Comparison of ENCODE assay signal across 21 mouse cellular contexts in the genomic region with DNA sequence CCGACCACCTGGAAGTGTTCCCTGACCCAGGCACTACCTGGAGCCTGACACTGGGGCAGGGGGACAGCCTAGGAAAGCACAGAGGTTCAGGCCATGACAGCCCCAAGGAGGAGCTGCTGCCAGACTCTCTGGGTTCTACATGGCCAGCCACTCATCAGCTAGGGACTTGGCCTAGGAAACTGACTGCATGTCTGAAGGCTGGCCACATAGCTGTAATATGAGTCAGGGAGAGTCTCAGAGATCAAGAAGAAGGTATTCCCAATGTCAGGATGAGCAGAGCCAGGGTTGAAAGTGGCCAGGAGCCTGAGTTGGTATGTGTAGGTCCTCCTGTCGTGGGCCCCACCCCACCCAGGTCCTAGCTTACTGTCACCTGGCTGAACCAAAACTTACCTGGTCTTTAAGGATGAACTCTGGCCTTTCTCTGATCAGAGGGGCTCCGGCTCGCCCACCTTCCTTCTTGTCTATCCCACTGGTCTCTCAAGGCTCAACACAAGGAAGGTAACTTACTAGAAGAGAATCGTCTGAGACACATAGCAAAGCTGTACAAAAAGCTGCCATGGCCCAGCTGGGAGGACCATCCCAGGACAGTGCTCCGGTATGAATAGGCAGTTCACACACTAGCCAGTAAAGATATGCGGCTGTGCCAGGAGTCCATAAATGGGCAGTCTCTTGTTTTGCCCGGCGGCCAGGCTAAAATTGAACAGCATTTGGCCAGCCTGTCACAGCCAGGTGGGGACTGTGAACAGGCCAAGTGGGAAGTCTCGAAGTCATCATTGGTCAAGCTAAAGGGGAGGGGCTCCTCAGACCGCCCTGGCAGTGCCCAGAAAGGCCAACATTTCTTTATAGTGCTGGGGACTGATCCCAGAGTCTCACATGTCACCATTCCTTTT. TPM values are rescaled to one million over a fixed set of nuclear protein-coding genes. Genes with fewer than 3 reads are reported as not detected.
DNase-seq lines count a peak whose midpoint lies in the region; ATAC-seq and TF ChIP-seq lines count a peak whose summit lies in the region.
"Had no signal": no experiment of that assay in that cellular context is flagged by ENCODE, and none has a peak within 500 bp of the region (broad histone marks: within the 10 kb centered on the region; RNA-seq: fewer than 3 reads in every experiment).

No protein-coding gene starts in this region.

- H3K9ac ChIP-seq in liver, adult 2 months (ENCODE audit: low read depth, low read length): no peak overlapping the region
- no peak overlapping the region for H3K9ac ChIP-seq in liver, embryonic 12.5 days
- H3K9ac ChIP-seq: embryonic facial prominence, embryonic 15.5 days; midbrain, embryonic 13.5 days had no signal

- TF ChIP-seq CTCF in liver, adult 2 months (IDR thresholded peaks at IDR 0.05; ENCODE audit: low read depth, low read length): no peak

- no peaks in the 10 kb centered on the region for H3K9me3 ChIP-seq in liver, embryonic 12.5 days (replicated peaks)
- H3K9me3 ChIP-seq: embryonic facial prominence, embryonic 15.5 days; forebrain, embryonic 10.5 days; midbrain, embryonic 13.5 days had no signal

- no peak overlapping the region for H3K4me2 ChIP-seq in liver, embryonic 12.5 days
- H3K4me2 ChIP-seq: embryonic facial prominence, embryonic 15.5 days; liver, embryonic 11.5 days; midbrain, embryonic 13.5 days had no signal

- H3K36me3 ChIP-seq in liver, adult 2 months (ENCODE audit: control insufficient read depth, insufficient read depth, low read length): no peaks in the 10 kb centered on the region
- no peaks in the 10 kb centered on the region for H3K36me3 ChIP-seq in liver, embryonic 12.5 days
- H3K36me3 ChIP-seq: embryonic facial prominence, embryonic 15.5 days; forebrain, embryonic 10.5 days; midbrain, embryonic 13.5 days had no signal

- H3K4me3 ChIP-seq in liver, adult 2 months (ENCODE audit: insufficient read depth, low read depth, low read length): no peak overlapping the region
- H3K4me3 ChIP-seq in liver, embryonic 12.5 days: no peak overlapping the region
- H3K4me3 ChIP-seq: embryonic facial prominence, embryonic 15.5 days; forebrain, embryonic 10.5 days; midbrain, embryonic 13.5 days had no signal

- 75% methylated on average over 11 of the region's 11 CpGs for WGBS in liver, adult 2 months
- WGBS in liver, embryonic 12.5 days (ENCODE audit: insufficient replicate concordance): 77% methylated on average over 11 of the region's 11 CpGs

- TF ChIP-seq POLR2A in liver, adult 2 months (IDR thresholded peaks at IDR 0.05; ENCODE audit: extremely low read depth, insufficient read depth, low read length): no peak

- H3K79me2 ChIP-seq in liver, adult 2 months (ENCODE audit: control insufficient read depth, insufficient read depth, low read length): no peaks in the 10 kb centered on the region

- DNase-seq in gastrocnemius, postnatal 25 days: peak; percentile 74
- DNase-seq in gastrocnemius, postnatal 4 days (ENCODE audit: low spot score in 2 of 2): no peak
- DNase-seq in liver, adult 2 months (ENCODE audit: extremely low read depth, low read depth, low spot score): peak; percentile 74
- peak; percentile 74 to 79 for DNase-seq in heart, adult 9 months (ENCODE audit: low spot score in 2 of 2)
- DNase-seq in heart, postnatal 4 days: peak; percentile 41
- no peak for DNase-seq in thymus, postnatal 4 days
- DNase-seq: adrenal gland, adult 8-10 months; cerebellum, adult 18-20 months; kidney, adult 9 months; kidney, postnatal 14 days; lung, adult 18-20 months; lung, postnatal 10 days had no signal

- no peaks in the 10 kb centered on the region for H3K4me1 ChIP-seq in liver, adult 2 months (ENCODE audit: control insufficient read depth, insufficient read depth, low read length)
- peaks cover 31% of the 10 kb centered on the region for H3K4me1 ChIP-seq in liver, embryonic 12.5 days

- H3K27ac ChIP-seq in liver, adult 2 months (replicated peaks; ENCODE audit: insufficient read depth, low read depth, low read length): no peak overlapping the region
- no peak overlapping the region for H3K27ac ChIP-seq in liver, embryonic 12.5 days
- H3K27ac ChIP-seq: embryonic facial prominence, embryonic 15.5 days; forebrain, embryonic 10.5 days; midbrain, embryonic 13.5 days had no signal

- no peak for ATAC-seq in liver, embryonic 12.5 days
- ATAC-seq: activated CD4-positive, CD25-positive, alpha-beta regulatory T cell, adult 4 months; forebrain, embryonic 16.5 days; hindbrain, embryonic 16.5 days; intestine, embryonic 16.5 days; midbrain, embryonic 13.5 days had no signal

- no peaks in the 10 kb centered on the region for H3K27me3 ChIP-seq in liver, adult 2 months (ENCODE audit: control insufficient read depth, insufficient read depth, low read length)
- 0 out of 2 replicates have a peak, but pooled peaks cover 13% of the 10 kb centered on the region for H3K27me3 ChIP-seq in liver, embryonic 12.5 days (replicated peaks)
- H3K27me3 ChIP-seq: embryonic facial prominence, embryonic 15.5 days; midbrain, embryonic 13.5 days had no signal

RNA-seq across cellular contexts. Expression of a gene that starts 7.9 kb away (rescaled TPM):
- total RNA-seq in gastrocnemius, postnatal 25 days (2021): 100 to 1,000 TPM; 130 to 154 TPM
- 10 to 100 TPM; 12.9 to 17.5 TPM for total RNA-seq in gastrocnemius, postnatal 4 days (2021)
- total RNA-seq in liver, adult 2 months (2014; rRNA removed): 0.94 and 1.4 TPM in 2 replicates
- polyA plus RNA-seq in liver, adult 2 months (2012; rRNA removed): 10.5 and 12.8 TPM in 2 replicates
- polyA plus RNA-seq in liver, embryonic 12.5 days (2016; fragmentation: Nextera tagmentation; extraction: Ambion mirVana): 62.2 TPM in 2 replicates
- total RNA-seq in heart, postnatal 4 days (2021): 10 to 100 TPM; 22.4 to 28.0 TPM

RNA-seq across cellular contexts. Expression of a gene that starts 52.4 kb away (rescaled TPM):
- 1 to 10 TPM; 7.6 to 8.3 TPM for total RNA-seq in gastrocnemius, postnatal 25 days (2021)
- total RNA-seq in gastrocnemius, postnatal 4 days (2021): 10 to 100 TPM; 27.1 to 27.2 TPM
- total RNA-seq in liver, adult 2 months (2014; rRNA removed): 4.4 and 5.9 TPM in 2 replicates
- polyA plus RNA-seq in liver, adult 2 months (2012; rRNA removed): 3.4 and 5.3 TPM in 2 replicates
- polyA plus RNA-seq in liver, embryonic 12.5 days (2016; fragmentation: Nextera tagmentation; extraction: Ambion mirVana): 8.5 and 10.4 TPM in 2 replicates
- total RNA-seq in heart, postnatal 4 days (2021): 10 to 100 TPM; 26.0 to 26.8 TPM

Comparison
In these comparisons a context has a peak if more than half of its experiments do, and no peak if none do; other contexts are left out.
1. DNase-seq: peak in gastrocnemius, postnatal 25 days (single experiment), liver, adult 2 months (single experiment), heart, adult 9 months (2 of 2) and heart, postnatal 4 days (single experiment); none in gastrocnemius, postnatal 4 days (0 of 2) and thymus, postnatal 4 days (single experiment).
2. RNA of a gene that starts 7.9 kb away (total RNA-seq): 130 to 154 TPM in gastrocnemius, postnatal 25 days; 22.4 to 28.0 TPM in heart, postnatal 4 days, 12.9 to 17.5 TPM in gastrocnemius, postnatal 4 days and 0.94 to 1.4 TPM in liver, adult 2 months; every median in the first group is over 4 times any median in the second.